Mouse (Mus musculus) cerebellum, postnatal 10 days (tissue): Measurements from ENCODE around the gene Foxd4.
"Not testable (repeated sequence)": the region's sequence is repeated elsewhere in the genome, so short reads cannot be mapped to it uniquely, and the experiment has no call there.

Source experiments
- DNase-seq, 2 experiments: peaks; one replicate each; pipeline ENCODE4 v3.0.0; 2021; ENCODE audit warnings: mixed read lengths in 2 of 2

The Foxd4 gene

GRCm38 (mm10) chr19:24900581-24901220 lies at the start of gene Foxd4:
Foxd4 (minus strand) TSS chr19:24901197.
- DNase-seq: peak in 1 of 2 experiments; percentile 9

DNA sequence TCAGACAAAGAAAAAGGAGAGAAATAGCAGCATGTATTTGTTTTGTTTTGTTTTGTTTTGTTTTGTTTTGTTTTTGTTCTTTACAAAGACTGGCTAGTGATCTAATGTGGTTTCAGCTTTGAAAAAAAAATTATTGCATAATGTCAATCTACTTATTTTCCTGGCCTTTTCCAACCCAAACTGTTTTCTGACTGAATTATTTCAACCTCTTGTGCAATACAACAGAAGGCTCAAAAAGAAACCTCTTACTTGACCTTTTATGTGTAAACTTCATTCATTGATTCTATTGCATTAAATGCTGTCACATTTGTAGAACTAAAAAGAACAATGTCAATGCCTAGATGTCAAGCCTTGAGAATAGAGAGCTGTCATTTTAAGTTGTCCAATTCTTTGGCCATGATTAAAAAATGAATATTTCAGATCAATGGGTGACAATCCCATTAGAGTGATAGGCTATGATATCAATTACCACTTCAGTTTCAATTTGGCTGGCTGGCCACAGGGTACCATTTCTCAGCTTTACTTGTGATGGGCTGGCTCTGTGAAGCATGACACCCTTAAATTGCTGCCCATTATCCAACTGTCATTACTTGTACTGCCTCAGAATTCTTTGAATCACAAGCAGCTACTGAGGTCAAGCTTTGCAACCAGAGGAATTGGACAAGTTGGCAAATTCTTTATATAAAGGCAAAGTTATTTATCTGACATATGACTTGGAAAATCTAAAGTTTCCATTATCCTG lies 44.7 kb upstream of the Foxd4 start:
- no peak for DNase-seq

- DNase-seq: peak in 1 of 2 experiments; percentile 4
Observed at GRCm38 (mm10) chr19:24937084-24937483, 36.1 kb upstream of the Foxd4 start.

GRCm38 (mm10) chr19:24929041-24929440 lies 28.0 kb upstream of the Foxd4 start:
- no peak for DNase-seq

DNA sequence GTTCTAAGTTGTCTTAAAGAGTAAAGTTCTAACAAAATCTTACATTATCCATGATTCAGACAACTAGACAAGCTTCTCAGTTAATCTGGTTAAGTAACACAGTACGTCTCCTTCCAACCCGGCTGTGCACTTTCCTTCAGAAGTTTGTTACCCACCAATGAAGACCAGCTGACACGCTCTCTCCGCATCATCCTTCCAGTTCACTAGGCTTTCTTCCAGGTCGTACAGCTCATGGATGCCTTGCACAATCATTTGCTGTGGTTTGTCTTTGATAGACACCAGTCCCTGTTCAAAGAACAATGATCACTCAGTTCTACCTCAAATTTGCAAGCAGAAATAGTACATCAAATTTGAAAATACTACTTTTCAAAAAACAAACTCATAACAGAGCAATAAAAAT lies 19.9 kb upstream of the Foxd4 start:
- DNase-seq: no peak

- DNase-seq: no peak
Observed at GRCm38 (mm10) chr19:24908385-24909155, 7.6 kb upstream of the Foxd4 start.

GRCm38 (mm10) chr19:24907655-24908054 lies 6.7 kb upstream of the Foxd4 start:
- no peak for DNase-seq

- DNase-seq: no peak
Observed at GRCm38 (mm10) chr19:24902821-24903220, 1.8 kb upstream of the Foxd4 start.

DNA sequence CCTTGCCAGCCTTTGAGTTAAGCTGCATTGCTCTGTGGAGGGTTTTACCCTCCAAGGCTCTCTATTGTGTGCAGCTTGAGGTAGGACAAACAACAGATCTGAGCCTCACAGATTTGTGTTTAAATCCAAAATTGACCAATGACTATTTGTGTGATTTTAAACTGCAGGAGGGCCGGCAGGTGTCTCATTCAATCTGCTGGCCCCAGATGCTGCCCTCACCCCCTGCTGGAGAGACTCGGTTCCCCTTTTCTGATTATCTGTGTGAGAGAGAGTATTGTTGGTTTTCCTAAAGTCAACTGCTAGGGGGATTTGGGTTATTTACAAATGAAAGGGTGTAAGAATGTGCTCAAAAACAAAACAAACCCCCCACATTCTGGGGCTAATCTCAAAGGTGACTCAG lies 1.3 kb upstream of the Foxd4 start:
- no peak for DNase-seq

DNA sequence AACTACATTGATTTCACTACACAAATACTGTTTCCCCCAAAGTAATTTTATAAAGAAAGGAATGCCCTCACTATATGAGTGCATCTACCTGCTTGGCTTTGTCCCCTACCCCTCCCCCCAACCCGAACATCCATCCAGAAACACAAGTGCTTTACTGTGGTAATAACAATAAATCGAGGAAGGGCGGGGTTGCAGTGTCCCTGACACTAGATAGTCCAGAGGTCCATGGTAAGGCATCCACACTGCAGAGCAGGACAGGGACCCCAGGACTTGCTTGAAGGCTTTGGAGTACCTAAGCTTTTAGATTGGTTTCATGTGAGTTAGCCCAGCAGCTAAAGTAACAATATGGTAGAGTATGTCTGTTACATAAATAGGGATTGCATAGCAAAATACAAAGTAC lies 669 bp upstream of the Foxd4 start:
- no peak for DNase-seq

- DNase-seq: peak; percentile 29 to 42
Observed at GRCm38 (mm10) chr19:24899578-24900544, 1.1 kb downstream of the Foxd4 start.

GRCm38 (mm10) chr19:24898737-24899577 lies 2.0 kb downstream of the Foxd4 start:
- DNase-seq: peak in 1 of 2 experiments; percentile 50

- DNase-seq: peak in 1 of 2 experiments; percentile 38
Observed at GRCm38 (mm10) chr19:24897896-24898736, 2.9 kb downstream of the Foxd4 start.

- peak; percentile 32 to 33 for DNase-seq
Observed at GRCm38 (mm10) chr19:24897006-24897895, 3.7 kb downstream of the Foxd4 start.

GRCm38 (mm10) chr19:24896536-24896935 lies 4.5 kb downstream of the Foxd4 start:
- DNase-seq: no peak

DNA sequence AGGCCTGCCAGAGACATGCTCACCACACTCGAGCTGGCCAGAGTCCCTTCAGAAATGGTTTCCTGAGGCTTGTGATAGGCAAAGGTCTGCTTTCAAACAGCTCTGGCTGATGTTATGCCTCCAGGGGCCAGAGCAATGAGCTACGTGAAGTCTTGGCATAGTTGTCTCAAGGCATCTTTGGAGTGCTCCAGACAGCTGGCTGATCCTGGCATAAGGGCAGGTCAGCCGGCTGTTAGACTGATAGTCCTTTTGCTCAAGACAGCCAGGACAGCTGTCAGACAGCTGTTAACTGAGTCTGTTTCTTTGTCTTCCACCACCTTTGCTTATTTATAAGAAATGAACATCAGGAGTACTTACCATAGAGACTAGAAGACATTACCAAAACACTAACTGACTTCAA lies 14.1 kb downstream of the Foxd4 start:
- no peak for DNase-seq

DNA sequence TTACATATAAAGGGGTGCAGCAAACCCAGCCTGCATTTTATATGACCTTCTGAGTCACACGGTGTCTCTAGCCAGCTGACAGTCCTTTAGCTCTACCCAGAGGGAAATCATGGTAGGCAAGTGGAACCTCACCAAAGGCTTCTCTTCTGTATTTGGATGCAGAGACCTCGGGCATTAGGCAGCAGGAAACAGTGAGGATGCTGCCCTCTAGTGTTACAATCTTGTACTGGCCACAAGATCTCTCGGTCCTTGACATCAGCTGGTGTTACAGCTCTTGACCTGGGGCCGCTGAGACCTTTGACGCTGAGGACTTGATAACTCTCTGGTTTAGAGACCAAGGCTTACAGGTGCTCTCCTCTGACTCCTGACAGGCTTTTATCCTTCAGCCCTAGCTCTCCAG lies 15.5 kb downstream of the Foxd4 start:
- peak; percentile 75 to 83 for DNase-seq

DNA sequence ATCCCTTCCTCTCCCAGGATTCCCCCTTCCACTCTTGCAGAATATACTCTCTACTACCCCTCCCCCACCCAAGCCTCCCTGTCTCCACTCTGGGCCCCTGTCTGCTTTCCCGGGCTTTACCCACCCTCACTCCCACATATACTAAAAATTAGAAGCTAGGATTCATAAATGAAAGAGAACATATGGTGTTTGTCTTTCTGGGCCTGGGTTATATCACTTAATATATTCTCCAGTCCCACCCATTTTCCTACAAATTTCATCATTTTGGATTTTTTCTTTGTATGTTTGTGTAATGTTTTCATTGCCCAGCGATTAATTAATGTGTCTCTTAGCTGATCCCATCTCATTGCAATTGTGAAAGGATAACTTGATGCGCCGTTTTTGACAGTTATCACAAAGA lies 19.8 kb downstream of the Foxd4 start:
- no peak for DNase-seq

- not testable (repeated sequence) for DNase-seq
Observed at GRCm38 (mm10) chr19:24875129-24875870, 25.7 kb downstream of the Foxd4 start, which contains the start of gene Gm10053. Gm10053 (plus strand) TSS chr19:24875686.
